Mouse (Mus musculus) layer of hippocampus, adult 8-10 months (tissue): ENCODE results near the gene Slc47a2. TPM values are rescaled to one million over a fixed set of nuclear protein-coding genes. Genes with fewer than 3 reads are reported as not detected.
A peak's percentile ranks its signal among the peaks of the same experiment; 100 is the strongest.

Source experiments
- DNase-seq, 2 experiments: peaks; one replicate each; pipeline ENCODE4 v3.0.0; 2022; ENCODE audit warnings: low spot score in 2 of 2
- total RNA-seq, 4 experiments: library from RNA; stranded (reverse); gene quantifications; 2 replicates each; pipeline ENCODE4 v1.2.4; 2022

Gene Slc47a2
- under 1 TPM in 3 of 4 experiments, not detected in 1; 0.31 to 0.39 (median 0.32) TPM for total RNA-seq

DNA sequence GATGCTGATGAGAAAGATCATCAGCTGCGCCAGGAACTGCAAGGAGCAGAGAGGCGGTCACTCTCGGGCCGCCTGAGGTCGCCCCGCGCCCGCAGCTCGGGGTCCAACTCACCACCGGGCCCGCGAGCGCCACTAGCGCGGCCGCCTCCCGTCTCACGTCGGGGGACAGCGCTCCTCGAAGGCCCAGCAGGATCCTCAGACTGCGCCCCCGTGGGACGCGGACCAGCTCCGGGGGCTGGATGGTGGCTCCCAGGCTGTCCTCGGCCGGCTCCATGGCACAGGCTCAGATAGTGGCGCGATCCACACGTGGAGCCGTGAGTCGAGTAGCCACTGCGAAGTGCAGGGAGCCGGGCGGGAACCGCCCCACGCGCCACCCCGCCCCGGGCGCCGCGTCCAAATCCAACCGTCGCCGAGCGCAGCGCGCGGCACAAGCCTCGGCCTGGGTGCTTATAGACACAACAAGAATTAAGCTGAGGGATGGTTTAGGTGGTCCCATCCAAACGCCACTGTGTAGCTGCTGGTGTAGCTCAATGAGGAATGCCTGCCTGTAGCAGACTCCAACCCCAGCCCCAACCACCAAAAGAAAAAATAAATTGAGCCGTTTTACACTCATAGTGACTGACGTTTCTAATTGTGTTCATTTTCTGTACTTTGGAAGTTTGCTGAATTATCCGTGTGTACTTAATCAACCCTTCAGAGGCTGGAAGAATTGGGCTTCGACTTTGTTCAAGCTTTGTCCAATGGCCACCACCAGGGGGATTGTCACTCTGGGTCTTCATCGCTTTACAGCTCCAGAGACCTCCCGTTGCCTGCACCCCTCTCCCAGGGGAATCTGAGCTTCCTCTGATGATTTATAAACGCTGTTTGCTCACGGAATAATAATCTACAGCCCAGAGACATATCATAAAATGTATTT lies at the start of gene Slc47a2:
TSS of gene Slc47a2 (minus strand) at position 356 of the 916 bp plus-strand sequence.
- DNase-seq = no peak

DNA sequence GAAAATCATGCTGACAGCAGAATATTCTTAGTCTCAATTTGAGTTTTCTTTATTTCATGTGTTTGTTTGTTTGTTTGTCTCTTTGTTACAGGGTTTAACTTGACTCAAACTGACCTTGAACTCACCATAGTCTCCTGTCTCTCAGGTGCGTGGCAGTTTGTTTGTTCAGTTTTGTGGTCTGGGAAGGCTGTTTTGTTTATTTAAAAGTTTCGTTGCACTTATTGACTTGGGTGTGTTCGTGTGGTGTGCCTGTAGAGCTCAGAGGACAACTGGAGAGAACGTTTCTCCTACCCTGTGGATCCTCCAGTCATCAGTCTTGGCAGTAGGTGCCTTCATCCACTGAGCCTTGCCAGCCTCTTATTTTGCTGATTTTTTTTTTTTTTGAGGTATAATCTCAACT lies 46.3 kb upstream of the Slc47a2 start:
- DNase-seq = no peak

DNA sequence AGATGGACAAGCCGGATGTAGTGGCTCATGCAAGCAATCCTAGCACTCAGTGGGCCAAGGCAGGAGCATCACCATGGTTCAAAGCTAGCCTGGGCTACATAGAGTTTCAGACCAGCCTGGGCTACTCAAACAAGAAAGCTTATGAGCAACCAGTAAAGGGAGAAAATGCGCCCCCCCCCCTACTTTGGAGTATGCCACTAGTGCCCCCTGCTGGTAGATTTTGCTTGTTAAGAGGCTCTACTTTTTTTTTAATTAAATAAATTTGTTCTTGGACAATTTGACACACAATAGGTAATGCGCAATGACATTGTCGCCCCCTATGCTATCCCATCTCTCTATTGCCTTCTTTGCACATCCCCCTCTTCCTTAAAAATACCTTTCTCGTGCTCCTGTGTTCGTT lies 45.4 kb upstream of the Slc47a2 start:
- DNase-seq = no peak

DNA sequence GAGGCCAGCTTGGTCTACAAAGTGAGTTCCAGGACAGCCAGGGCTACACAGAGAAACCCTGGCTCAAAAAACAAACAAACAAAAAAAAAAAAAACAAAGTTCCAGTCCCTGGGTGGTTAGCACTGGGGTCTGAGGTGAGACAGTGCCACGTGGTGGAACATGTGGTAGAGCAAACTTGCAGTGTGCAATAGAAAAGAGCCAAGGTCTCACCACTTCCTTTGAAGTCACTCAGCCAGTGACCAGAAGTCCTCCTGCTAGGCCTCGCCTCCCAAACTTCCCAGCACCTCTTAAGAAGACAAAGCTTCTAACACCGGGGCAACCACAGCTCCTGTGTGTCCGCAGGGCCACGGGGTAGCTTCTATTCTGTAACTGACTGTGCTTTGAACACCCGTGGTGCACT lies 44.6 kb upstream of the Slc47a2 start:
- DNase-seq = no peak

DNA sequence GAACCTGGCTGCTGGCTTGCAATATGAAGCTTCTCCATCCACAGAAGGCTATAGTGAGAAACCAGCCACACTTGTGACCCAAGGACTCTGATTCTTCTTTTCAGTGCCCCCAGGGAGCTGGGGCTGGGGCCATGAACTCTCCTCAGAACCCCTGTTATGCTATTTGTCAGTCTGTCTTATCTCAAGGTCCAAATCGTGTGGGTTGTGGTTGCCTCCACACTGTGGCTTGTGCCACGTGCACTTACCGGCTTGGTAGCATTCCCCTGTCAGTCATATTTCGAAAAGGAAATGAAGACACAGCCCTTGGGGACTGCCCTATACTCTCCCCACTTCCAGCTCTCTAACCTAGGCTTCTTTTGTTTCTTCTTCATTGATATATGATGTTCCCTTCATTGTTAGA lies 43.1 kb upstream of the Slc47a2 start:
- no peak for DNase-seq

DNA sequence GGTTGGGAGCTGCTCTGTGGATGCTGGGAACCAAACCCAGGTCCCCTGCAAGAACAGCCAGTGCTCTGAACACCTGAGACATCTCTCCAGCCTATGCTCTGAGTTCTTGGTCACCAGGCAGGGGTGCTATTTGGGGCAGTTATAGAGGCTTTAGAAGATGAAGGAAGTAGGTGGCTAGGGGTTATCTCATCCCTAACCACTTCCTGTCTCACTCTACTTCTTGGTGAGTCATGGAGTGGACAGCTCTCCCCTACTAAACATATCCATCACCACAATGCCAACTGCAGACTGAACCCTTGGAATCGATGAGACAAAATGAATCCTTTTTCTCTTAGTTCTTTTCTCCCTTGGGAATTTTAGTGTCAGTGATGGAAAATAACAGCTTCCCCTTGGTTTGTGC lies 38.6 kb upstream of the Slc47a2 start:
- no peak for DNase-seq

DNA sequence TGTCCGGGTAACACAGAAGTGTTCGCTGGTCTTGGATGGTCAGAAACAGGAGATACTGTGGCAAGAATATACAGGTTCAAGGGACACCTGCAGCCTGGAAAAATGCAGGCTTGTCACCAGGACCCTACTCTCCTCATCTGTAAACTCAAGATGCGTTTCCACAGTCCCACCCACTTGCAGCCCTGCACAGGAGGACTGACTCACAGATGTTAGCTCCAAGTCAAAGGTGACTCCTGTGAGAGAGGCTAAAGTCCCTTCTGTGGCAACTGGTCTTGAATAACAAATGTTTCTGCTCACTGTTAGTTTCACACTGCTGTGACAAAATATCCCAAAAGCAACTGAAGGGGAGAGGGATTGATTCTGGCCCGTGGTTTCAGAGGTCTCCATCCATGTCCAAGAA lies 36.0 kb upstream of the Slc47a2 start:
- no peak for DNase-seq

DNA sequence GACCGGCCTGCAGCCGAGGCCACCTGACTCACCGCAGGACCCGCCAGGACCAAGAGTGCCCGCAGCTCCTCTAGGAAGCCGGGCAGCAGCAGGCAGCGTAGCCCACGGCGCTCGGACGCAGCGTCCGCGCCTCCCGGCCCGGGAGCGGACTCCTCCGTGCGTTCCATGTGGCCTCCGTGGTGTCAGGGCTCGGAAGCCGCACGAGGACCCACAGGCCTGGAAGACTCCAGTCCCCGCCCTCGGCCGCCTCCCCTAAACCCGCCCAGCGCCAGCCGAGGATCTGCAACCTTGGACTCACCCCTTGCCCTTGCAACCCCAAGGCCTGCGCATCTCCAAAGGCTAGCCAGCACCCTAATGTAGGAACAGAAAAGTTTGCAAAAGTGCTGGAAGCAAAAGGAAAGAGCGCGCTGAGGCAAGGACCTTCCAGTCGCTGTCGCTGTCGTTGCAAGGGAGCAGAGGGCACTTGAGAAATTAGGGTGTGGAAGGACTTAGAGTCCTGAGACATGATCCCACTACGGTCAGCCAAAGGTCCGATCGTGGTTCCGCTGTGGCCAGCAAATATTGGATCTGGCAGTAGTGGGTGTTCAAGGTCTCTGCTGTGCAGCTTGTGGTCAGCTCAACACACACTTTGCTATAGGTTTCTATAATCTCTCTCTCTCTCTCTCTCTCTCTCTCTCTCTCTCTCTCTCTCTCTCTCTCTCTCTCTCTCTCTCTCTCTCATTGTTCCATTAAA lies 35.4 kb upstream of the Slc47a2 start, which contains the start of gene Slc47a1:
TSS of gene Slc47a1 (minus strand) at position 465 of the 733 bp plus-strand sequence.
- no peak for DNase-seq

DNA sequence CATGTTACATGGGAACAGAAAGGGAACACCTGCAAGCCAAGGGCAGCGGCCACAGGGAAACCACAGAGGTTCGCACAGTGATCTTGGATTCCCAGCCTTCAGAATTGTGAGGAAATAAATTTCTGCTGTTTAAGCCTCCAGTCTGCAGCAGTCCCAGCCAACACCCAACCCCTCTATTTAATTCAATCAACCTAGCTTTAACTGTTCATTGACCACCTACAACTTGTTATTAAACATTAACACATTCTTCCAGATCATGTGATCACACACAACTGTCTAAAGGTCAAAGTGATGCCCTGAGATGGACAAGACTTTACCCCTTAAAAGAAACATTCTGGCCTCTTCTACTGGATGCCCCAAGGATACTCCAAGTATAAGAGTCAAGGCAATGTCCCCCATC lies 26.0 kb upstream of the Slc47a2 start:
- no peak for DNase-seq

DNA sequence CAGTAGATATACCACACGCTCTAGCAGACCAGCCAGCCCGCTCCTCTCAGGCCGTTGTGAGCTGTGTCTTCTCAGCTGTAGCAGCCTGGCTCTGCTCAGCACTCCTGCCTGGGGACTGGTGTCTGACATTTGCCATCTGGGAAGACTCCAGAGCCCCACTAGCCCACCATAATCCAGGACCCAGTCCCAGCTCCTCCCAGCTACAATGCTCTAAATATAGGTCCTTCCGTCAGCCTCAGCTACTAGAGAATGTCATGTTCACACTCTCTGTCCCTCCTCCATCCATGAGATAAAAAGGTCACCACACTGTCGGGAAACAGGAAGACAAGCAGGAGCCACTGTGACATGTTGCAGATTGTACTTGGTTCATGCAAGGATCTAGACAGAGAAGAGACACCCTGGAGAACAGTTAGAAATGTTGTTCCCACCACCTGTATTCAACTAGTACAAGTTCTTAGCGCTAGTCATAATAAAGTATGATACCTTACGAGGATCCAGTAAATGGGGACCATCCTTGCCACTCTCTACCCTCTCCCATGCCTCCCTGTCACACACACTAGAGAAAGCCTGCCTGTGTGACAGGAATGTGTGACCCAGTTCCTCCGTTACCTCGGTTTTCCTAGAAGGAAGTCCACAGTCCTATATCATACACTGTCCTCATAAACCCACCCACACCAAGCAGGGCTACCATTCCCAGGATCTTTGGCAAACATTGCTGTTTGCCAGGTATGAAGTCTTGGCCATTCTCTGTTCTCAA lies 24.0 kb upstream of the Slc47a2 start:
- no peak for DNase-seq

DNA sequence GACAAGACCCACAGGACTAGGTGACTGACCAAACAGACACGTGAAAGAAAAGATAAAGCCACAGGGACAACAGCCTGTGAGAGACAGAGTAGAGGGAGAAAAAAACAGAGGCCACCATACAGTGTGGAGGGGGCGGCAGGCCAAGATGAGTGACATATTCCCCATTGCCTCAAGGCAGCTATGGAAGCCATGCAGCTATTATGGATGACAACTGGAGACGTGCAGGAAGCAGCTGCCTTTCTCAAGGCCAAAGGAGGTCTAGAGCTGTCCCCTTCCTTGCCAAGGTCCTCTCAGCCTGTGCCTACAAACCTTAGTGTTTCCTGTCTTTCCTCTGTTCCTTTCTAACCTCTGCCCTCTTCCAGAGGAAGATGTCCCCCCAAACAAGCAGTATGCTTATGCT lies 23.3 kb upstream of the Slc47a2 start:
- DNase-seq = no peak

DNA sequence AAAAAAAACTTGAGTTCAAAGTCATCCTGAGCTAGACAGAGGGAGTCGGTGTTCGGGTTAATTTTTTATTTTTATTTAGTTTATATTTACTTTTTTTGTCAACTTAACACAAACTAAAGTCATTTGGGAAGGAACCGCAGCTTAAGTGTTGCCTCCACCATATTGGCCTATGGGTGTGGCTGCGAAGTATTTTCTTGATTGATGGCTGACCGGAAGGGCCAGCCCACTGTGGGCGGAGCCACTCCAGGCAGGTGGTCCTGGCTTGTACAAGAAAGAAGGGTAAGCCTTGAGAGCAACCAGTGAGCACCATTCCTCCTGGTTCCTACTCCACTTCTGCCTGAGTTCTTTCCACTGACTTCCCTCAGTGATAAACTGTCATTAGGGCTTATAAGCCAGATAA lies 21.4 kb upstream of the Slc47a2 start:
- no peak for DNase-seq

DNA sequence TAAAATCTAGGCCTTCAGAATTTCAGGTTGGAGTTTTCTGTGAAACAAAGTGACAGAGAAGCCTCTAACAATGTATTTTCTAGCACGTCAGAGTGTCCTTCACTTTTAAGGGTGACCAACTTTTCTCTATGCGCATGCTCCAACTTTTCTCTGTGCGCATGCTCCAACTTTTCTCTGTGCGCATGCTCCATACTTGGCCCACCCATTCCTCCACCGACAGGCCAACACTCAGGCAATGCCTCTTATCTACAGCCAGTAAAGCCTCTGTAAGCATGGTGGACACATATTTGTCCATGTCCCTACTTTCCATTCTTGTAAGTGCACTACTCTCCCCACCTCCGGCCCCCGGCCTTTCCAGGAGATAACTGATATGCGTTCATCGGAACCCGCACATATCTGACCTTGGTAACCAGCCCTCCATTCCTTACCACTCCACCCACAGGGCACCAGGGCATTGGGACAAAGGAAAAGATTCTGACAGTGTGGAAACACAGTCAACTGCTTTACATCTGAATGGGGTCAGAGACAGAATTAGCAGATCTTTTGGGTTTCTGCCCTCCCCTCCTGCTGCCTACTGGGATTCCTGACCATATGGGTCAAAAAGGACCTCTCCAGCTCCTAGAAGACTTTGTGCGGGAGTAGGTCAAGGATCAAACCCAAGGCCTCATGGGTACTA lies 19.0 kb upstream of the Slc47a2 start:
- DNase-seq = no peak

DNA sequence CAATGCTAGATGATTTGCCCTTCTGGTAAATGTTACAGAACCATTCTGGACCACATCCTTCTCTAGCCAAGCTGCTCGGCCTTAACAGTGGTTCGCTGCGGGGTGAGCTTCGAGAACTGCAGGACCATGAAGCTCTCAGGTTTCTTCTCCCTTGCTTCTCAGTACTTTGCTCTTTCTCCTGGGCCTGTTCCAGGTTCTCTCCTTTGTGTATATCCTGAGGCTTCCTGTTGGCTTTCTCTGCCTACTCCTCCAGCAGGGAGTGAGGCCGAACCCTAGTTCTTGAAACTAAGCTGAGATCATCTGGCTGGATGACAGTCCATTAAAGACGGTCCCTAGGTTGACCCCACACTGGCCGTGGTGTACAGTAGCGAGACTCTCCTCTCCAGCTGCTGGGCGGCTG lies 13.9 kb upstream of the Slc47a2 start:
- DNase-seq = no peak

DNA sequence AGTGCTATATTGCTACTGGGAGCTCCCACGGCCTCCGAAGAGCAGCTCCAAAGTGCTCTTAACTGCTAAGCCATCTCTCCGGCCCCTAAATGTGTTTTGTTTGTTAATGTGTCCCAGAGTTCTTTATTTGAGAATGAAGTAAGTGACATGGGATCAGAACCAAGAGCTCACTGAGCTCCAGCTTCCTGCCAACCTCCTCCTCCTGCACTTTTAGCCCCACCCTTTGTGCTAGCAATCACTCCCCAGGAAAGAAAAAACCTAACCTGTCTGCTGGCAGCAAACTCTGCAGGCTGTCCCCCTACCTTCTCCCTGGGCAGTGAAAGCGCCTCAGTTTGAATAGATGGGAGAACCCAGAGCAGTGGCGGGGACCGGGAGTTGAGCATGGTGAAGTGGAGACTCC lies 13.5 kb upstream of the Slc47a2 start:
- no peak for DNase-seq

DNA sequence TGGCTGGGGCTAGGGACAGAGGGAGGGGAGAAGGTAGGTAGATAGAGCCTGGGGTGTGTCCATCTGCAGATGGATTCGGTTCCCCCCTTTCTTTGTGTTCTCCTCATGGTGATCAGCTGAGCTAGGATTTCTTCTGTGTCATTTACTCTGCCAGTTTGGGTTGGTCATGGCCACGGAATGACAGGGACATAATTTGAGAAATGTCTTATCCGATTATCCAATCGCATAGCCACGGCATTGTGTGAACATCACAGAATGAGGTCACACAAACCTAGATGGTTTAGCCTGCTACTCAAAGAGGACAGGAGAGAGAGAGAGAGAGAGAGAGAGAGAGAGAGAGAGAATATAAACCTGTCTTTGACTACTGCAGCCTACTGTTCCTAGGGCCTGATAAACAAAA lies 12.7 kb upstream of the Slc47a2 start:
- DNase-seq = no peak

DNA sequence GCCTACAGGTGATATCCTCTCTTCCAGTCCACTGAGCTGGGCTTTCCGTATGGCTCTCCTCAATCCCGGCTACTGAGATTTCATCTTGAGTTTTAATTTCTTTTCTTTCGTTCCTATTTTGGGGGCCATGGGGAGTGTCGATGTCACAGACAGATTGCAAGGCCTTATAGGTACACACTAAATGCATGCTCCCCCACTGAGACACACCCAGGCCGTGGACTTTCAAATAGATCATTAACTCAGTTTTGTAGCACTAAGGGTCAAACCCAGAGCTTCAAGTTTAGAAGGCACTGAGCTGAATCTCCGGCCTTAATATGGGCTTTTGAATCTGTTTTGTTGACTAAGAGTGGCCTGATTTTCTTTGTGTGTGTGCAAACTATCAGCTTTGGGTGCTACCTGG lies 11.7 kb upstream of the Slc47a2 start:
- no peak for DNase-seq

DNA sequence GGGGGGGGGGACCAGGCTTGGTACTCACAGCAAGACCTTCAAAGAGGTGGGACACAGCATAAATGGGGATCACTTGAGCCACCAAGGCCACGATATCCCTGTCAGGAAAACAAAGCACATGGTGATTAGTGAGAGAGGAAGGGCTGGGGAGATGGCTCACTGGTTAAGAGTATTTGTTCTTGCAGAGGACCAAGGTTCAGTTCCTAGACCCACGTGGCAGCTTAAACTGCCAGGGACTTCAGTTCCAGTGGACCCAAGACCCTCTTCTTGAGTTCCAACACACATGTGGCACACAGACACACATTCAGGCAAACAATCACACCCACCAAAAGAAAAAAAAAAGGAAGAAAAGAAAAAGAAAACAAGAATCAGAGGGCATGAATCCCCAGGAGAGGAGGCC lies 10.4 kb upstream of the Slc47a2 start:
- no peak for DNase-seq

DNA sequence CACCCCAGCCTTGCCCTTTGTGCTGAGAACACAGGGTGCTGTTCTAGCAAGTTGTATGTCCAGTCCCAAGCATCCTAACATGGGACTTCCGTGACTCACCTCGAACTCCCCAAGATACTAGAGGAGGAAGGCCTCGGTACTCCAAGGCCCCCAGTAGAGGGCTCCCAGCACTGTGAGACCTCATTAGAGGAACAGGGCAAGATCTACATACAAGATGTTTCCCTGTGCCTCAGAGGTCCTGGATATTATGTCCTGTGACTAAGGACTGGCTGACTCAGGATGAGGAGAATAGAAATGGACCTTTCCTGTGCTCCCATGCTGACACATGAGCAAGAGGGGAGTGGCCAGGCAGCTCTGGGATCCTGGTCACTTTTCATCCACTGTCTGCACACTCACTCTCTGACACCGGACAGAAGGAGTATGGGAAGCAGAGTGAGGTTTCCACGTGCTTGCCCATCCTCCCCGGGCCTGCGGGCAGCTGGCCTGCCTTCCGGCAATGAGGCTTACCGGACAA lies 9.5 kb upstream of the Slc47a2 start:
- no peak for DNase-seq

DNA sequence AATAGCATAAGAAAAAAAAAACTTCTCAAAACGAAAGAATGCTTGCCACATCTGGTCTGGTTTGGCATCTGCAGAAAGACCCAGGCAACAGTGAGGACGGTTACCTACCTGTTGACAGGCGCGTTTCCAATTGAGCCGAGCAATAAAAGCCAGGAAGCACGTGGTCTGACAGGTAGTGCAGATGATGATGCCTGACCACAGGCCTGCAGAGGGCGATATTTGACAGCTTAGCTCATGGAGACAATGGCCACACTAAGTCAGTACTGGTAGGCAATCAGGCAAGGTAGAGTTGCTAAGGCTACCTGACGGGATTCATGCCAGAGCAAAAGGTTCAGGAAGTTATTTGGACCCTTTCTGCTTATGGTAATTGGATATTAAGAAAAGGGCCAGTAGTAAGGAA lies 6.7 kb upstream of the Slc47a2 start:
- DNase-seq = peak; percentile 9 to 52

DNA sequence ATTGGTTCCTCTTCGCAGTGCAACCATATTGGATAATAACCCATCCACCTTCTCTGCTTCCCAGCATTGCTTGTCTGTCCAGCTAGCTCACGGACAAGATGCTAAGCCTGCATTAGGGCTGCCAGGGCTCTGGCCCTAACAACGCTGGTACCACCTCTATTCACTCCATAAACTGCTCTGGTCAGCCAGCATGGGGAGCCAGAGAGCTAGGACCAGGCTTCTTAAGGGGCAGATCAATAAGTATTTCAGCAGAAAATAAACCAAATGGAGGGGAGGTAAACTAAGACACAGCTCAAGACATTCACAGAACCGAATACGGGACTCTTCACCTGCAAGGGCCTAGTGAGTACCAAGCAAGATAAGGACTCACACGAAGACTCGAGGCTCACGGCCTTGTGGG lies 3.5 kb upstream of the Slc47a2 start:
- no peak for DNase-seq
